Mouse (Mus musculus) forebrain, embryonic 14.5 days (tissue): Measurements from ENCODE around the gene Trpv6. TPM values are rescaled to one million over a fixed set of nuclear protein-coding genes. Genes with fewer than 3 reads are reported as not detected.
A peak's percentile ranks its signal among the peaks of the same experiment; 100 is the strongest.

Source experiments
- ATAC-seq: fragments of 200-750 bp; cut with Nextera tagmentation; 2 replicates; pipeline ENCODE4 v1.8.0; 2017; ENCODE audit warnings: mild to moderate bottlenecking, moderate library complexity
- DNase-seq: peaks from one replicate; pipeline ENCODE4 v3.0.0-alpha.2; 2015; ENCODE audit warnings: low spot score
- H3K27ac ChIP-seq: fragments of 300-500 bp; sonication (generic); 2 replicates; pipeline ENCODE4 v1.5.1; 2014; ENCODE audit warnings: low read depth, mild to moderate bottlenecking, control low read depth, low read length, moderate library complexity
- H3K27me3 ChIP-seq: fragments of 300-500 bp; sonication (generic); replicated peaks from 2 replicates; pipeline ENCODE4 v1.6.1; 2014; ENCODE audit warnings: low read length, control low read depth, mixed read lengths; ENCODE audit not compliant: control insufficient read depth, insufficient read depth
- H3K36me3 ChIP-seq: fragments of 300-500 bp; sonication (generic); 2 replicates; pipeline ENCODE4 v1.6.1; 2014; ENCODE audit warnings: low read length, control low read depth; ENCODE audit not compliant: control insufficient read depth, insufficient read depth
- H3K4me1 ChIP-seq: fragments of 300-500 bp; sonication (generic); 2 replicates; pipeline ENCODE4 v1.6.1; 2014; ENCODE audit warnings: antibody characterized with exemption, low read length, control low read depth; ENCODE audit not compliant: control insufficient read depth, insufficient read depth
- H3K4me2 ChIP-seq: fragments of 300-500 bp; sonication (generic); 2 replicates; pipeline ENCODE4 v1.6.1; 2014; ENCODE audit warnings: mild to moderate bottlenecking, control low read depth, low read length
- H3K4me3 ChIP-seq: fragments of 300-500 bp; sonication (generic); 2 replicates; pipeline ENCODE4 v1.5.1; 2014; ENCODE audit warnings: low read depth, low read length, control low read depth
- H3K9ac ChIP-seq: fragments of 300-500 bp; sonication (generic); 2 replicates; pipeline ENCODE4 v1.6.1; 2014; ENCODE audit warnings: mild to moderate bottlenecking, low read length, control low read depth, moderate library complexity
- H3K9me3 ChIP-seq: fragments of 300-500 bp; sonication (generic); replicated peaks from 2 replicates; pipeline ENCODE4 v1.6.1; 2016; ENCODE audit warnings: low read length, control low read depth, mixed read lengths; ENCODE audit not compliant: control insufficient read depth
- WGBS: fragments of 180-500 bp; shearing (Covaris S2); extraction: QIAGEN DNeasy Blood & Tissue Kit; methylation state at CpG from one replicate; pipeline ENCODE4 v1.1.7; 2014; 5-methylcytosine and 5-hydroxymethylcytosine counted together
- polyA plus RNA-seq: library from polyadenylated mRNA; unstranded; fragments of >200 nt; fragmentation: Nextera tagmentation; extraction: Ambion mirVana; gene quantifications from 2 replicates; pipeline ENCODE4 v1.2.1, GENCODE M21; 2014

Trpv6 gene
- 0.54 and 0.55 TPM in 2 replicates for polyA plus RNA-seq

DNA sequence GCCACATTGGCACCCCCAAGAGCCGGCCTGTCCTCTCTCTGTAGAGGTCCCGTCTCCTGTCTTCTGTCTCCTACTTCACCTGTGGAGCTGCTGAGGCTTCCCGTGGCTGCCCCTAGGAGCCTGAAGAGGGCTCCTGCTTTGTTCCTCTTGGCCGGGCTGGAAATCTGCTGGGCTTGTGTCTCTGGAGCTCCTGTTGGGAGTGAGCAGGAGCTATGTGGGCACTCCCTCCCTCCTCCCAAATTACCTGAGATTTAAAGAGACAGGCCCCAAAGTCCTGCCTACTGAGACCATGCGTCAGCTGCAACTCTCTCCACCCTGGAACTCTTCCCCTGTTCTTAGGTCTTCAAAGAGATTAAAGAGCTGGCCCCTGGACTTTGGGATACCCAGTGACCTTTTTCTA is at the start of gene Trpv6:
Gene Trpv6, minus strand, starts transcription at position 228 of the 400 bp plus-strand sequence.
- Histone ChIP-seq H3K27me3 (no peaks in the 10 kb centered on the region), H3K27ac (no peak within 1 kb of the TSS), H3K4me2 (no peak within 1 kb of the TSS), H3K4me3 (no peak within 1 kb of the TSS), H3K9me3 (no peaks in the 10 kb centered on the region), H3K36me3 (no peaks in the 10 kb centered on the region), H3K4me1 (no peaks in the 10 kb centered on the region), H3K9ac (no peak within 1 kb of the TSS)
- no peak for ATAC-seq
- 15% methylated on average over 5 of the region's 5 CpGs for WGBS
- no peak for DNase-seq

DNA sequence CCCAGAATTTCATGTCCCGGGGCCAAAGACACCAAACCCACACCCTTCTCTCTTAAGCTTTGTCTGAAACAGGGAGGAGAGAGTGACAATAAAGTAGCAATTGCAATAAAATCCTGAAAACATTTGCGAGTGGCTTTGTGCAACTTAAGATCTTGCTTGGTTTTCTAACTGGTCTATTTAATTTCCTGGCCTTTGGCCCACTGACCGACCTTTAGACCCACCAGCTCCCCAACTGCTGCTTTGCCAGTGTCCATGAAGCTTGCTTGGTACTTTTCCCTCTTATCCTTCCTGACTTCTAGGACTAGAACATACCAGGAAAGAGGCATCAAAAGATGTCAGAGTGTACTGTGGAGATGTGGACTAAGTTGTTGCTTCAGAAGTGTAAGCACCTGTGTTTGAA is 49.4 kb upstream of the Trpv6 start:
- 88% methylated on average over 3 of the region's 3 CpGs for WGBS
- no peak overlapping the region for H3K4me2 ChIP-seq
- no peak overlapping the region for H3K4me3 ChIP-seq
- ATAC-seq (no peak), DNase-seq (no peak)
- no peak overlapping the region for H3K9ac ChIP-seq
- H3K9me3 ChIP-seq, result no peaks in the 10 kb centered on the region
- no peak overlapping the region for H3K27ac ChIP-seq
- no peaks in the 10 kb centered on the region for H3K27me3 ChIP-seq
- H3K4me1 ChIP-seq, result no peaks in the 10 kb centered on the region
- H3K36me3 ChIP-seq, result no peaks in the 10 kb centered on the region

DNA sequence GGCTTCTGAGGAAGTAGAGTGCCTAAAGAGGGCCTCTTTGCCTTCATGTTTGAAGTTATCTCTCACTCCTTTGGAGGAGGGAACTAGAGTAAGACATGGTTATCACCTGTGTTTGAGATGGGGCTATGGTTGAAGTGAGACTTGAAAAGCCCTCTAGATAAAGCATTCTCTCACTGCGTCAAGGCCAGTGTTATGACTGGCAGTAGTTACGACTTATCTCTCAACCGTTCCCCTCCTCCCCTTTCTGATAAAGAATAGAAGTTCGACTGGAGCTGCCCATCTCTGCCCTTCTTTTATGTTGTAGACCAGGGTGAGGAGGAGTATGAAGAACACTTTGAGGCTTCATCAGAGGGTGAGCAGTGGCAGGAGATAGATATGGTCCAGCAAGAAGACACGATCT is 48.7 kb upstream of the Trpv6 start:
- Histone ChIP-seq H3K9ac (no peak overlapping the region), H3K9me3 (no peaks in the 10 kb centered on the region), H3K4me3 (no peak overlapping the region), H3K27ac (no peak overlapping the region), H3K27me3 (no peaks in the 10 kb centered on the region), H3K4me2 (no peak overlapping the region), H3K36me3 (no peaks in the 10 kb centered on the region), H3K4me1 (no peaks in the 10 kb centered on the region)
- WGBS, result 94% methylated on average over 5 of the region's 5 CpGs
- ATAC-seq (no peak), DNase-seq (no peak)

DNA sequence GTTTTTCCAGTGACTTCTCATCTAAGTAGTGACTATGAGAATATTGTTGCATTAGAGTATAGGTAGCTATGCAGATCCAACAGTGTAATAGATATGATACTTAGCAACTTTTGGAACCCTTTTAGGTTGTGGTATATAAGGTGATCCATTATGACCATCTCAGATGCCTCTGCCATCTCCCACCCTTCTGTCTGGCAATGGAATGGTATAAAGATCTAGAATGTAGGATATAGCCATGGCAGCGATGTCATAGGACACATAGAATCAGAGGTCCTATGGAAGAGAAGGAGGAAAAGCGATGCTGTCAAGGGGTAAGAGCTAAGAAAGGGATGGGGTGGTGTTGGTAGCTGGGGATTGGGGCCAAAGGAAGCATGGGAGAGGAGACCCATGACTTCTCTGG is 47.9 kb upstream of the Trpv6 start, which contains the start of gene Llcfc1:
Gene Llcfc1, plus strand, starts transcription at position 301 of the 400 bp plus-strand sequence.
- Histone ChIP-seq H3K4me1 (no peaks in the 10 kb centered on the region), H3K9ac (no peak within 1 kb of the TSS), H3K27me3 (no peaks in the 10 kb centered on the region), H3K36me3 (no peaks in the 10 kb centered on the region), H3K4me3 (no peak within 1 kb of the TSS), H3K9me3 (no peaks in the 10 kb centered on the region), H3K27ac (no peak within 1 kb of the TSS), H3K4me2 (no peak within 1 kb of the TSS)
- WGBS, result 82% methylated on average over 2 of the region's 2 CpGs
- ATAC-seq, result no peak
- DNase-seq, result no peak

DNA sequence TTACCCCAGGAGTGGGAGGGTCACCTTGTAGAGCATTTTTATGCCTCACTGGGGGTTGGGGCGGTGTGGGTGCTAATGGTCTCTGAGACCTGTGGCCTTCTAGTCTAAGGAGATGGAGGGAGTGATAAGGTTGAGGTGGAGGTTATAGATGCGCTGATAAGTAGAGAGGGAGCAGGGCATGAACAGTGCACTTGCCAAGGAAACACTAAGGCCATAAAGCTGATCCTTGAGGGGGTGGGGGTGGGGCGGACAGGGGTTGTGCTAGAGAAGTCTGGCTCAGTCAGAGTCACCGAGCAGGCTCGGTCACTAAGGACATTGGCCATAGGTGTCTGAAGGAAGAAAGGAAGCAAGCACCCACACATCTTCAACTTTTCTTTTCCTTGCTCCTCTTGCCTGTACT is 45.5 kb upstream of the Trpv6 start:
- H3K9ac ChIP-seq, result no peak overlapping the region
- H3K4me1 ChIP-seq, result no peaks in the 10 kb centered on the region
- WGBS, result 87% methylated on average over 5 of the region's 5 CpGs
- no peaks in the 10 kb centered on the region for H3K27me3 ChIP-seq
- no peak overlapping the region for H3K27ac ChIP-seq
- no peaks in the 10 kb centered on the region for H3K36me3 ChIP-seq
- ATAC-seq, result no peak
- H3K4me3 ChIP-seq, result no peak overlapping the region
- no peak overlapping the region for H3K4me2 ChIP-seq
- DNase-seq, result no peak
- no peaks in the 10 kb centered on the region for H3K9me3 ChIP-seq

DNA sequence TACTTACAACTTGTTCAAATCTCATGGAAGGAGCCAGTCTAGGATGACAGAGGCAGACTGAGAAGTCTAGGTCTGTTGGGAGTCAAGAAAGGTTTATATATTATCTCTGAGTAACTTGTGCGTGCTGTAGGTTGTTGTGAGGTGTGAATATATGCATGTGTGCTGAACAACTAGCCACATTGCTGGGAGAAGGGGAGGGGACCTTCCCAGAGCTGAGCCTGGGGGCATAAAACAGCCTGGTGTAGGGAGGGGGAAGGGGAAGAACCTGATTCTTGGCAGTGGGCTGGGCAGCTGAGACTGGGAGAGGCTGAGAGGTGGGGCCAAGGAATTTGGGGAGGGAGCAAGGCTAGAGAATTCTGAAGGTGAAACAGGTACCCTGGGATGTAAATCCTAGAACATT is 44.5 kb upstream of the Trpv6 start, which contains the start of gene Trpv5:
Gene Trpv5, minus strand, starts transcription at position 101 of the 400 bp plus-strand sequence.
- Histone ChIP-seq H3K9me3 (no peaks in the 10 kb centered on the region), H3K4me3 (no peak within 1 kb of the TSS), H3K27me3 (no peaks in the 10 kb centered on the region), H3K4me2 (no peak within 1 kb of the TSS), H3K27ac (no peak within 1 kb of the TSS), H3K9ac (no peak within 1 kb of the TSS), H3K4me1 (no peaks in the 10 kb centered on the region), H3K36me3 (no peaks in the 10 kb centered on the region)
- DNase-seq (no peak), ATAC-seq (no peak)
- WGBS, result 70% methylated on average over 1 of the region's 1 CpGs

DNA sequence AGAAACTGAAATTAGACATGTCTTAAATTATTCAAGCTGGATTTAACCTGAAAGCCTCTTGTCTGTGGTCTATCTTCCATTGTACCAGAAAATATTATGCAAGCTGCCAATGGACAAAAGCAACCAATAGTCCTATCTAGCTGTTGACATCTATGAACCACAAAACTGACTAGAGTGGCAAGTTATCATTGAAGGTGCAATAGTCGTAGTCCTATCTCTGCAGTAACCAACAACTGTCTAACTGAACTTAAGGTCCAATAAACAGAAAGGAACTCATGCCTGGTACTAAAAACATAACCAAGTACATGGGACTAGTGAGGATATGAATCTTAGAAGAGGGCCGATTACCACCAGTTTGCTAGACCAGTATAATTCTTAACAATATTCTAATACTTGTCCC is 40.3 kb upstream of the Trpv6 start:
- Histone ChIP-seq H3K9ac (no peak overlapping the region), H3K4me1 (no peaks in the 10 kb centered on the region), H3K27me3 (no peaks in the 10 kb centered on the region), H3K27ac (no peak overlapping the region), H3K4me3 (no peak overlapping the region), H3K36me3 (no peaks in the 10 kb centered on the region), H3K4me2 (no peak overlapping the region), H3K9me3 (no peaks in the 10 kb centered on the region)
- ATAC-seq (no peak), DNase-seq (no peak)
- WGBS, result 93% methylated on average over 2 of the region's 2 CpGs

DNA sequence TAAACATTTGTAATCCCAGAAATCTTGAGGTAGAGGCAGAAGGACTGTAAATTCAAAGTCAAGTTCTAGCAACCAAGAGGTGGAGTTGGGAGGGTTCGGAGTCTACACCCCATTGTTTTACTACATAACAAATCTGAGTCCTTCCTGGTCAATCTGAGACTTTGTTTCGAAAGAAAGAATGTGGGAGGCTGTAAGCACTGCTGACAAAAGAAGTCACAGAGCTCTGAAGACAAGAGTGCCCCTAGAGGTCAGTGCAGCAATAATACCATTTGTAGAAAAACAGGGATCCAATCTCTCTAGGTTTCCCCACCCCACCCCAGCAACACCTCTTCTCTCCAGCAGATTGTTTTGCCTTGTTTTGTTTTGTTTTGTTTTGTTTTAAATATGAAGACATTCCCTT is 26.1 kb upstream of the Trpv6 start:
- H3K4me2 ChIP-seq, result no peak overlapping the region
- ATAC-seq, result no peak
- H3K27me3 ChIP-seq, result no peaks in the 10 kb centered on the region
- H3K4me1 ChIP-seq, result no peaks in the 10 kb centered on the region
- H3K9ac ChIP-seq, result no peak overlapping the region
- no peaks in the 10 kb centered on the region for H3K9me3 ChIP-seq
- 33% methylated on average over 2 of the region's 2 CpGs for WGBS
- no peak overlapping the region for H3K27ac ChIP-seq
- H3K4me3 ChIP-seq, result no peak overlapping the region
- H3K36me3 ChIP-seq, result no peaks in the 10 kb centered on the region
- DNase-seq, result peak; percentile 3

DNA sequence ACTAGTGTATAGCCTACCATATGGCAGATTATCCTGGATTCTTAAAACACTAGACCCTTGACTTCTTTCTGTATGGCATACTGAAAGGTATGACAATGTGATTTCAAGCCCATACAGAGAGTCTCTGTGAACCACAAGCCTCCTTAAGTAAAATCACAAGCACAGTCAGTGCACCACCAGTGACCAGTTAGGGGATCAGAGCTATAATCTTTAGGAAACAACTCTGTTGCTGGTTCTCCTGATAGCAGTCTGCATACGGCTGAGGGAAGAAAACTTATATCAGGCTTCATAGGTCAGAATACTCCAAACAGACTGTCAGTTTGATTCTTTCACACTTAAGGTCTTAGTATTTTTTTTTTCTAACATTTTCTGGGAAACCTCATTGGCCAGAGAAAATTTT is 22.3 kb upstream of the Trpv6 start:
- DNase-seq (no peak), ATAC-seq (no peak)
- no peak overlapping the region for H3K4me3 ChIP-seq
- WGBS, result 86% methylated on average over 1 of the region's 1 CpGs
- no peaks in the 10 kb centered on the region for H3K36me3 ChIP-seq
- no peaks in the 10 kb centered on the region for H3K4me1 ChIP-seq
- no peak overlapping the region for H3K27ac ChIP-seq
- no peaks in the 10 kb centered on the region for H3K27me3 ChIP-seq
- H3K4me2 ChIP-seq, result no peak overlapping the region
- H3K9ac ChIP-seq, result no peak overlapping the region
- no peaks in the 10 kb centered on the region for H3K9me3 ChIP-seq
